Mouse (Mus musculus): ENCODE data around the gene Ppm1d.

GRCm38 (mm10) chr11:85310713-85311574 lies at the start of gene Ppm1d:
- no peak for TF ChIP-seq CTCF (IDR thresholded peaks at IDR 0.05; ENCODE audit: insufficient read depth, low read length)
- TF ChIP-seq POLR2A (IDR thresholded peaks at IDR 0.05; ENCODE audit: borderline replicate concordance, extremely low read depth, low read depth, low read length) = peak; percentile 69; the same call in 1 of the 2 replicates
